In genomic region chr3:83486192-83486716, GRCm38 (mm10) we compare ENCODE assay signal across 23 mouse cellular contexts.
DNase-seq lines count a peak whose midpoint lies in the region; ATAC-seq and TF ChIP-seq lines count a peak whose summit lies in the region.
"Had no signal": no experiment of that assay in that cellular context is flagged by ENCODE, and none has a peak within 500 bp of the region (broad histone marks: within the 10 kb centered on the region; RNA-seq: fewer than 3 reads in every experiment).

No protein-coding gene starts in this region.

- no peaks in the 10 kb centered on the region for H3K9me3 ChIP-seq in hindbrain, postnatal 0 days (ENCODE audit: low read length)
- no peaks in the 10 kb centered on the region for H3K9me3 ChIP-seq in hindbrain, embryonic 11.5 days (ENCODE audit: control insufficient read depth, low read length)
- H3K9me3 ChIP-seq in forebrain, postnatal 0 days (ENCODE audit: low read length) = no peaks in the 10 kb centered on the region
- H3K9me3 ChIP-seq: embryonic facial prominence, embryonic 15.5 days; hindbrain, embryonic 13.5 days; intestine, embryonic 15.5 days; kidney, embryonic 15.5 days; limb, embryonic 13.5 days; liver, embryonic 13.5 days; neural tube, embryonic 12.5 days had no signal

- no peak overlapping the region for H3K4me2 ChIP-seq in hindbrain, postnatal 0 days (ENCODE audit: low read depth, low read length)
- H3K4me2 ChIP-seq in hindbrain, embryonic 11.5 days (replicated peaks; ENCODE audit: low read depth, low read length) = no peak overlapping the region
- H3K4me2 ChIP-seq in forebrain, postnatal 0 days (ENCODE audit: low read depth) = no peak overlapping the region
- H3K4me2 ChIP-seq: embryonic facial prominence, embryonic 15.5 days; heart, embryonic 11.5 days; hindbrain, embryonic 13.5 days; intestine, embryonic 15.5 days; kidney, embryonic 15.5 days; limb, embryonic 13.5 days; liver, embryonic 13.5 days; lung, embryonic 14.5 days; neural tube, embryonic 12.5 days had no signal

- no peaks in the 10 kb centered on the region for H3K27me3 ChIP-seq in hindbrain, postnatal 0 days (ENCODE audit: insufficient read depth, low read length)
- no peaks in the 10 kb centered on the region for H3K27me3 ChIP-seq in hindbrain, embryonic 11.5 days (ENCODE audit: control insufficient read depth, insufficient read depth, low read length)
- no peaks in the 10 kb centered on the region for H3K27me3 ChIP-seq in forebrain, postnatal 0 days (ENCODE audit: insufficient read depth, low read length)
- H3K27me3 ChIP-seq: embryonic facial prominence, embryonic 15.5 days; hindbrain, embryonic 13.5 days; intestine, embryonic 15.5 days; kidney, embryonic 15.5 days; limb, embryonic 13.5 days; liver, embryonic 13.5 days; neural tube, embryonic 12.5 days had no signal

- WGBS in hindbrain, postnatal 0 days = 71% methylated on average over 7 of the region's 7 CpGs
- WGBS in hindbrain, embryonic 11.5 days = 90% methylated on average over 7 of the region's 7 CpGs
- 57% methylated on average over 7 of the region's 7 CpGs for WGBS in forebrain, postnatal 0 days

- peak; percentile 68; the same call in 1 of the 2 replicates for ATAC-seq in hindbrain, postnatal 0 days
- ATAC-seq in hindbrain, embryonic 11.5 days (ENCODE audit: low FRiP score) = no peak
- ATAC-seq in forebrain, postnatal 0 days = peak; percentile 92
- ATAC-seq: intestine, embryonic 15.5 days had no signal

- H3K36me3 ChIP-seq in hindbrain, postnatal 0 days (ENCODE audit: insufficient read depth, low read length) = no peaks in the 10 kb centered on the region
- no peaks in the 10 kb centered on the region for H3K36me3 ChIP-seq in hindbrain, embryonic 11.5 days (ENCODE audit: control insufficient read depth, insufficient read depth, low read length)
- H3K36me3 ChIP-seq in forebrain, postnatal 0 days (ENCODE audit: insufficient read depth) = no peaks in the 10 kb centered on the region
- H3K36me3 ChIP-seq: embryonic facial prominence, embryonic 15.5 days; hindbrain, embryonic 13.5 days; intestine, embryonic 15.5 days; kidney, embryonic 15.5 days; limb, embryonic 13.5 days; liver, embryonic 13.5 days; neural tube, embryonic 12.5 days had no signal

- H3K9ac ChIP-seq in hindbrain, postnatal 0 days (replicated peaks; ENCODE audit: low read length) = no peak overlapping the region
- H3K9ac ChIP-seq in hindbrain, embryonic 11.5 days (ENCODE audit: low read depth, low read length) = no peak overlapping the region
- no peak overlapping the region for H3K9ac ChIP-seq in forebrain, postnatal 0 days
- H3K9ac ChIP-seq: embryonic facial prominence, embryonic 15.5 days; hindbrain, embryonic 13.5 days; intestine, embryonic 15.5 days; kidney, embryonic 15.5 days; limb, embryonic 13.5 days; liver, embryonic 13.5 days; lung, embryonic 14.5 days; neural tube, embryonic 12.5 days had no signal

- peak; percentile 42 for DNase-seq in hindbrain, postnatal 0 days (ENCODE audit: low spot score)
- DNase-seq in hindbrain, embryonic 11.5 days (ENCODE audit: low spot score) = no peak
- peak; percentile 29 to 41 for DNase-seq in right cerebral cortex, postnatal 10 days (ENCODE audit: low spot score in 2 of 2)
- no peak for DNase-seq in right cerebral cortex, postnatal 14 days
- peak; percentile 71 for DNase-seq in forebrain, postnatal 0 days
- DNase-seq in kidney, adult 8-10 months = no peak
- DNase-seq in thymus, postnatal 25 days = no peak
- DNase-seq: adrenal gland, adult 2 months; cerebellum, adult 11-12 months; cerebellum, postnatal 36 days; gastrocnemius, adult 2 months; heart, postnatal 10 days; liver, embryonic 13.5 days; lung, embryonic 14.5 days; lung, postnatal 36 days; thymus, postnatal 14 days had no signal

- no peak for TF ChIP-seq CTCF in hindbrain, postnatal 0 days (IDR thresholded peaks at IDR 0.05; ENCODE audit: low read depth)
- no peak for TF ChIP-seq CTCF in forebrain, postnatal 0 days (IDR thresholded peaks at IDR 0.05; ENCODE audit: low read depth)

- H3K4me1 ChIP-seq in hindbrain, postnatal 0 days (ENCODE audit: insufficient read depth, low read length) = no peaks in the 10 kb centered on the region
- no peaks in the 10 kb centered on the region for H3K4me1 ChIP-seq in hindbrain, embryonic 11.5 days (replicated peaks; ENCODE audit: control insufficient read depth, insufficient read depth, low read length)
- no peaks in the 10 kb centered on the region for H3K4me1 ChIP-seq in forebrain, postnatal 0 days (ENCODE audit: insufficient read depth)
- H3K4me1 ChIP-seq: embryonic facial prominence, embryonic 15.5 days; hindbrain, embryonic 13.5 days; intestine, embryonic 15.5 days; kidney, embryonic 15.5 days; liver, embryonic 13.5 days; neural tube, embryonic 12.5 days had no signal

- no peak overlapping the region for H3K27ac ChIP-seq in hindbrain, postnatal 0 days
- no peak overlapping the region for H3K27ac ChIP-seq in hindbrain, embryonic 11.5 days (ENCODE audit: low read depth, low read length)
- H3K27ac ChIP-seq in forebrain, postnatal 0 days (ENCODE audit: low read depth, low read length) = no peak overlapping the region
- H3K27ac ChIP-seq: embryonic facial prominence, embryonic 15.5 days; gastrocnemius, adult 2 months; hindbrain, embryonic 13.5 days; intestine, embryonic 15.5 days; kidney, embryonic 15.5 days; limb, embryonic 13.5 days; liver, embryonic 13.5 days; neural tube, embryonic 12.5 days had no signal

- H3K4me3 ChIP-seq in hindbrain, postnatal 0 days (ENCODE audit: low read length) = no peak overlapping the region
- H3K4me3 ChIP-seq in hindbrain, embryonic 11.5 days (ENCODE audit: low read depth, low read length) = no peak overlapping the region
- H3K4me3 ChIP-seq in forebrain, postnatal 0 days (ENCODE audit: low read depth, low read length) = no peak overlapping the region
- H3K4me3 ChIP-seq: embryonic facial prominence, embryonic 15.5 days; gastrocnemius, adult 2 months; hindbrain, embryonic 13.5 days; intestine, embryonic 15.5 days; kidney, embryonic 15.5 days; limb, embryonic 13.5 days; liver, embryonic 13.5 days; neural tube, embryonic 12.5 days had no signal

Comparison
In these comparisons a context has a peak if more than half of its experiments do, and no peak if none do; other contexts are left out.
1. DNase-seq: peak in hindbrain, postnatal 0 days (single experiment), right cerebral cortex, postnatal 10 days (2 of 2) and forebrain, postnatal 0 days (single experiment); none in hindbrain, embryonic 11.5 days (single experiment), right cerebral cortex, postnatal 14 days (single experiment), kidney, adult 8-10 months (0 of 2) and thymus, postnatal 25 days (single experiment).